Mouse (Mus musculus) spleen, adult 2 months (tissue): Measurements from ENCODE around the gene Cadm4.

Experiments used
- CTCF ChIP-seq: fragments of 200-500 bp; IDR thresholded peaks from 2 replicates; pipeline ENCODE4 v1.5.1; 2011; ENCODE audit warnings: mild to moderate bottlenecking, inconsistent platforms; ENCODE audit not compliant: insufficient read depth, insufficient read length, insufficient replicate concordance; ENCODE audit errors: extremely low read depth
- POLR2A ChIP-seq: fragments of 200-500 bp; IDR thresholded peaks from 2 replicates; pipeline ENCODE4 v1.6.1; 2011; ENCODE audit warnings: low read depth, low read length, inconsistent platforms

GRCm38 (mm10) chr7:24459440-24459839 lies 22.4 kb upstream of the Cadm4 start:
- TF ChIP-seq POLR2A (no peak), CTCF (no peak)
